Mouse (Mus musculus) stomach, embryonic 16.5 days (tissue): Measurements from ENCODE around the gene Sowahc. TPM values are rescaled to one million over a fixed set of nuclear protein-coding genes. Genes with fewer than 3 reads are reported as not detected.

ENCODE experiments used
- ATAC-seq: fragments of 200-750 bp; cut with Nextera tagmentation; 2 replicates; pipeline ENCODE4 v1.8.0; 2017; ENCODE audit warnings: moderate number of reproducible peaks, moderate TSS enrichment; ENCODE audit not compliant: insufficient read depth, low FRiP score
- H3K27ac ChIP-seq: fragments of 300-500 bp; sonication (generic); 2 replicates; pipeline ENCODE4 v1.5.1; 2014; ENCODE audit warnings: low read length
- H3K27me3 ChIP-seq: fragments of 300-500 bp; sonication (generic); 2 replicates; pipeline ENCODE4 v1.6.1; 2014; ENCODE audit warnings: low read length, control low read depth, mixed read lengths; ENCODE audit not compliant: control insufficient read depth, insufficient read depth
- H3K36me3 ChIP-seq: fragments of 300-500 bp; sonication (generic); 2 replicates; pipeline ENCODE4 v1.6.1; 2014; ENCODE audit warnings: low read length; ENCODE audit not compliant: control insufficient read depth, insufficient read depth
- H3K4me1 ChIP-seq: fragments of 300-500 bp; sonication (generic); 2 replicates; pipeline ENCODE4 v1.6.1; 2014; ENCODE audit warnings: low read length, control low read depth, mixed read lengths; ENCODE audit not compliant: control insufficient read depth, insufficient read depth
- H3K4me2 ChIP-seq: fragments of 300-500 bp; sonication (generic); 2 replicates; pipeline ENCODE4 v1.6.1; 2014; ENCODE audit warnings: low read depth, low read length, mixed read lengths
- H3K4me3 ChIP-seq: fragments of 300-500 bp; sonication (generic); replicated peaks from 2 replicates; pipeline ENCODE4 v1.5.1; 2014; ENCODE audit warnings: mild to moderate bottlenecking, low read length
- H3K9ac ChIP-seq: fragments of 300-500 bp; sonication (generic); 2 replicates; pipeline ENCODE4 v1.6.1; 2014; ENCODE audit warnings: low read length
- H3K9me3 ChIP-seq: fragments of 300-500 bp; sonication (generic); replicated peaks from 2 replicates; pipeline ENCODE4 v1.6.1; 2016; ENCODE audit warnings: low read length, control low read depth; ENCODE audit not compliant: control insufficient read depth
- WGBS: fragments of 180-500 bp; shearing (Covaris S2); extraction: QIAGEN DNeasy Blood & Tissue Kit; methylation state at CpG from one replicate; pipeline ENCODE4 v1.1.7; 2014; 5-methylcytosine and 5-hydroxymethylcytosine counted together
- polyA plus RNA-seq: library from polyadenylated mRNA; unstranded; fragments of >200 nt; fragmentation: Nextera tagmentation; extraction: Ambion mirVana; gene quantifications from 2 replicates; pipeline ENCODE4 v1.2.1, GENCODE M21; 2015

The Sowahc gene
- polyA plus RNA-seq, 1 experiment from 2014 or later, result 21.3 TPM

DNA sequence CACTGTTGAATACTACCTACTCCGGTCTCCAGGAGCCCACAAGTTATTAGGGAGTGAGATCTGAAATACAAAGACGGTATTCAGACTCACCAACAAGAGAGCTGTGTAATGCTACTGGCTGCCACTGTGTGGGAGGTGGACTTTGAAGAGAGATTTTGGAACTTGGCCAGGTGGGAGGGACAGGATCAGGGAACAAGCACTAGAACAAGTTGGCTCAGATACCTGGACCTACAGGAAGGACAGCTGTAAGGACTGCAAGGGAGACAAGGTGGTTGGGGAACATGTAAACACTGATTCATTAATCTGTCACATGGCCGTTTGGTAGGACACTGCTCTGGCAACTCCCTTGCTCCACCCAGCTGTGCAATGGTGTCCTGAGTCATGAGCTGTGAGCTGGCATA, 19.4 kb downstream of the Sowahc start:
- 39% methylated on average over 3 of the region's 3 CpGs for WGBS
- Histone ChIP-seq H3K9ac (no peak overlapping the region), H3K36me3 (no peaks in the 10 kb centered on the region)

GRCm38 (mm10) chr10:59249531-59249930, 27.8 kb downstream of the Sowahc start:
- 56% methylated on average over 3 of the region's 3 CpGs for WGBS
- no peak for ATAC-seq
- Histone ChIP-seq H3K27ac (no peak overlapping the region), H3K36me3 (no peaks in the 10 kb centered on the region), H3K4me2 (no peak overlapping the region), H3K27me3 (no peaks in the 10 kb centered on the region), H3K9me3 (no peaks in the 10 kb centered on the region), H3K9ac (no peak overlapping the region), H3K4me1 (peaks cover 4% of the 10 kb centered on the region; the same call in 1 of the 2 replicates), H3K4me3 (no peak overlapping the region)

More for the DNA sequence above, 19.4 kb downstream of the Sowahc start:
- H3K4me2 ChIP-seq, result no peak overlapping the region
- peak overlapping the region; percentile 40; the same call in 1 of the 2 replicates for H3K27ac ChIP-seq
- no peaks in the 10 kb centered on the region for H3K9me3 ChIP-seq
- H3K4me1 ChIP-seq, result 0 out of 2 replicates have a peak, but pooled peaks cover 4% of the 10 kb centered on the region
- peak; percentile 94 for ATAC-seq
- H3K4me3 ChIP-seq, result no peak overlapping the region
- H3K27me3 ChIP-seq, result no peaks in the 10 kb centered on the region

DNA sequence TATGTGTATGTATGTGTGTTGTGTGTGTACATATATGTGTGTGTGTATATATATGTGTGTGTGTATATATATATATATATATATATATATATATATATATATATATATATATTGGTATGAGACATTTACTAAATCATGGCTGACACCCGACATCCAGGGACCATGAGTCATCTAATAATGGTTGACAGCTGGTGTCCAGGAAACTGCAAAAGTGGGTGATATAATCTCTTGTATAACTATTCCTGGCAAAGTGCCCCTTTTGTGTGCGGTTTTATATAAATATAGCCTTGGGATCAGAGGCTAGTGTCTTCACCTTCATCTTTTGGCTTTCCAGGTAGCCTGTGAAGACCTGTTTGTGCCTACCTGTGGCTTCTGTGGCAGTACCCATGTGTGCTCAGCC, 28.9 kb downstream of the Sowahc start:
- no peaks in the 10 kb centered on the region for H3K36me3 ChIP-seq
- 61% methylated on average over 2 of the region's 2 CpGs for WGBS
- ATAC-seq, result no peak
- peaks cover 4% of the 10 kb centered on the region; the same call in 1 of the 2 replicates for H3K4me1 ChIP-seq
- H3K9me3 ChIP-seq, result no peaks in the 10 kb centered on the region
- no peak overlapping the region for H3K9ac ChIP-seq
- no peak overlapping the region for H3K4me2 ChIP-seq
- no peaks in the 10 kb centered on the region for H3K27me3 ChIP-seq
- H3K27ac ChIP-seq, result no peak overlapping the region
- H3K4me3 ChIP-seq, result no peak overlapping the region

- Histone ChIP-seq H3K36me3 (no peaks in the 10 kb centered on the region), H3K27ac (no peak overlapping the region), H3K4me1 (peaks cover 4% of the 10 kb centered on the region; the same call in 1 of the 2 replicates), H3K4me2 (no peak overlapping the region), H3K9me3 (no peaks in the 10 kb centered on the region), H3K4me3 (no peak overlapping the region), H3K27me3 (no peaks in the 10 kb centered on the region), H3K9ac (no peak overlapping the region)
- 45% methylated on average over 2 of the region's 2 CpGs for WGBS
- no peak for ATAC-seq
Observed at GRCm38 (mm10) chr10:59251980-59252379, 30.2 kb downstream of the Sowahc start.

GRCm38 (mm10) chr10:59252396-59252795, 30.6 kb downstream of the Sowahc start:
- no peak overlapping the region for H3K9ac ChIP-seq
- no peak overlapping the region for H3K27ac ChIP-seq
- WGBS, result 28% methylated on average over 8 of the region's 8 CpGs
- no peaks in the 10 kb centered on the region for H3K9me3 ChIP-seq
- H3K36me3 ChIP-seq, result no peaks in the 10 kb centered on the region
- no peak overlapping the region for H3K4me3 ChIP-seq
- peaks cover 4% of the 10 kb centered on the region; the same call in 1 of the 2 replicates for H3K4me1 ChIP-seq
- ATAC-seq, result peak; percentile 69; the same call in 1 of the 2 replicates
- no peaks in the 10 kb centered on the region for H3K27me3 ChIP-seq
- H3K4me2 ChIP-seq, result no peak overlapping the region

DNA sequence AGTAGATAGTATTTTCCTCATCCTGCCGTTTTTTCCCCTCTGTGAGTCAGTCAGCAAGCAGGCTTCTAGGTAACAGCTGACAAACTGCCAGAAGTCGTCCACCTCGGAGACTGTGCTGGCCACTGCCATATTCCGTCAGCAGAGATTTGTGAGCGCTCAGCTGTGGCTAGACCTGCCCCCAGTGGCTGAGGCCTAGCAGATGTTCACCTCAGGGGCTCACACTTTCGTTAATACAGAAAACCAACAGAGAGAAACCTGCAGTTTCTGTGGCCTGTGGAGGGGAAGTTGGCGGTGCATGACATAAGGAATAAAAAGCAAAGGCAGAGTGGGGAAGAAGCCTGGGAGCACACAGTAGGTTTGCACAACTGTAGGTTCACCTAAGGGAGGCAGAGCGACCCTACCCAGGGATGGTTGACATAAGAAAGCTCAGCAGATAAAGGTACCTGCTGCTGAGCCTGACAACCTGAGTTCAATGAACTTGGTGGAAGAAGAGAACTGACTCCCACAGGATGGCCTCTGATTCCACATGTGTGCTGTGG, 31.9 kb downstream of the Sowahc start:
- no peak overlapping the region for H3K27ac ChIP-seq
- H3K4me1 ChIP-seq, result peaks cover 4% of the 10 kb centered on the region; the same call in 1 of the 2 replicates
- no peak overlapping the region for H3K4me2 ChIP-seq
- no peaks in the 10 kb centered on the region for H3K36me3 ChIP-seq
- no peak overlapping the region for H3K4me3 ChIP-seq
- H3K9ac ChIP-seq, result no peak overlapping the region
- ATAC-seq, result no peak
- 70% methylated on average over 8 of the region's 8 CpGs for WGBS
- no peaks in the 10 kb centered on the region for H3K9me3 ChIP-seq
- H3K27me3 ChIP-seq, result no peaks in the 10 kb centered on the region

DNA sequence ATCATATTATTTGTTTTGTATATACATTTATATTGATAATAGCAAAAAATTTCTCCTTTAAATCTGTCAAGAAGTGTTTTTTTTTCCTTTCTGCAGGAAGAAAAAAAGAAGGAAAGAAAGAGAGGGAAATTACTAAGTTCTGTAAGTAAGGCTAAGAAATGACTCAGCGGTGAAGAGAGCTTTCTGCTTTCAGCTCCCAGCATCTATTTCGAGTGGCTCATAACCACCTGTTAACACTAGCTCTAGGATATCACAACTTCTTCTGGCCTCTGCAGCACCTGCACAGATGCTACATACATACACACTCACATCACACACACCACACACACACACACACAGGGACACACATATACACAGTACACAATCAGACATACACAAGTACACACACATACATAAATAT, 34.8 kb downstream of the Sowahc start:
- 90% methylated on average over 2 of the region's 2 CpGs for WGBS
- ATAC-seq, result no peak

GRCm38 (mm10) chr10:59259572-59259971, 37.8 kb downstream of the Sowahc start:
- 86% methylated on average over 6 of the region's 6 CpGs for WGBS
- no peak for ATAC-seq
- Histone ChIP-seq H3K27me3 (no peaks in the 10 kb centered on the region), H3K9ac (no peak overlapping the region), H3K4me2 (no peak overlapping the region), H3K27ac (no peak overlapping the region), H3K36me3 (no peaks in the 10 kb centered on the region), H3K4me1 (peaks cover 14% of the 10 kb centered on the region), H3K9me3 (no peaks in the 10 kb centered on the region), H3K4me3 (no peak overlapping the region)

More for the DNA sequence above, 34.8 kb downstream of the Sowahc start:
- no peak overlapping the region for H3K4me3 ChIP-seq
- no peaks in the 10 kb centered on the region for H3K9me3 ChIP-seq
- H3K4me2 ChIP-seq, result no peak overlapping the region
- no peak overlapping the region for H3K27ac ChIP-seq
- no peaks in the 10 kb centered on the region for H3K36me3 ChIP-seq
- H3K9ac ChIP-seq, result no peak overlapping the region
- no peaks in the 10 kb centered on the region for H3K27me3 ChIP-seq
- peaks cover 6% of the 10 kb centered on the region; the same call in 1 of the 2 replicates for H3K4me1 ChIP-seq

DNA sequence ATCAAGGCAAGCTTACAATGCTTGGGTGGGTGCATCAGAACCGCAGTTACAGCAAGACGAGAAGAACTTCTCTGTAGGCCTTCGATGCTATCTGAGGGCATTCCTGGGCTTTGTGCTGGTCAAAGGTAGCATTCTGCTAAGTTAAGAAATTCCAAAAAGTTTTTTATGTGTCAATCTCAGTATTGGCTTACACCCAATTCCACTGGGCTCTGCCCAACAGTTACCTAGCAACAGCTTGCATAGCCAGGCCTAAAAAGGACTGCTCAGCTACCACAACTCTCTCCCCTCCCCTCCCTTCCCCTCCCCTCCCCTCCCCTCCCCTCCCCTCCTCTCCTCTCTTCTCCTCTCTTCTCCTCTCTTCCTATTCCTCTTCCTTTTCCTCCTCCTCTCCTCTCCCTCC, 39.9 kb downstream of the Sowahc start:
- WGBS, result 59% methylated on average over 3 of the region's 3 CpGs
- Histone ChIP-seq H3K4me1 (peaks cover 25% of the 10 kb centered on the region), H3K4me3 (no peak overlapping the region), H3K9ac (no peak overlapping the region), H3K27ac (no peak overlapping the region), H3K9me3 (no peaks in the 10 kb centered on the region), H3K27me3 (no peaks in the 10 kb centered on the region), H3K36me3 (no peaks in the 10 kb centered on the region), H3K4me2 (no peak overlapping the region)
- no peak for ATAC-seq
